Mouse (Mus musculus): ENCODE data around the gene Psma6. TPM values are rescaled to one million over a fixed set of nuclear protein-coding genes. Genes with fewer than 3 reads are reported as not detected.

Psma6 gene
- total and polyA plus RNA-seq, 3 experiments: 255 to 309 TPM; not detected in 1

- TF ChIP-seq SIN3A (IDR thresholded peaks at IDR 0.05; ENCODE audit: low read length): no peak
- TF ChIP-seq ELF1 (IDR thresholded peaks at IDR 0.05; ENCODE audit: low read depth, low read length): no peak
- H3K9ac ChIP-seq (ENCODE audit: control insufficient read depth, low read depth, low read length, poor library complexity, severe bottlenecking): no peak overlapping the region
- no peak overlapping the region for H3K27ac ChIP-seq (ENCODE audit: control insufficient read depth, low read depth, low read length)
- H3K9me3 ChIP-seq (replicated peaks; ENCODE audit: insufficient read depth, low read length): no peaks in the 10 kb centered on the region
- no peaks in the 10 kb centered on the region for H3K27me3 ChIP-seq (ENCODE audit: control insufficient read depth in 1 of 2, insufficient read depth in 2 of 2, low read length in 2 of 2)
- H3K36me3 ChIP-seq (ENCODE audit: control insufficient read depth in 1 of 2, insufficient read depth in 2 of 2, low read length in 2 of 2): no peaks in the 10 kb centered on the region
- DNase-seq (ENCODE audit: low read depth, low spot score): no peak
- no peaks in the 10 kb centered on the region for H3K79me2 ChIP-seq (ENCODE audit: control insufficient read depth, insufficient read depth, low read length, poor library complexity)
- peaks cover 0 to 5% of the 10 kb centered on the region in 2 experiments; a peak in 2 of 4 replicates for H3K4me1 ChIP-seq (ENCODE audit: control insufficient read depth in 1 of 2, insufficient read depth in 2 of 2, low read length in 2 of 2)
- H3K4me3 ChIP-seq (ENCODE audit: control insufficient read depth in 1 of 2, insufficient read depth in 1 of 2, low read depth in 2 of 2, low read length in 2 of 2): no peak overlapping the region
Observed at GRCm38 (mm10) chr12:55429201-55429600, 45.2 kb downstream of the Psma6 start.

- no peak overlapping the region for H3K9ac ChIP-seq (ENCODE audit: control insufficient read depth, low read depth, low read length, poor library complexity, severe bottlenecking)
- H3K4me1 ChIP-seq (ENCODE audit: control insufficient read depth in 1 of 2, insufficient read depth in 2 of 2, low read length in 2 of 2): peaks cover 0 to 5% of the 10 kb centered on the region in 2 experiments; a peak in 2 of 4 replicates
- no peak overlapping the region for H3K4me3 ChIP-seq (ENCODE audit: control insufficient read depth in 1 of 2, insufficient read depth in 1 of 2, low read depth in 2 of 2, low read length in 2 of 2)
- H3K27me3 ChIP-seq (ENCODE audit: control insufficient read depth in 1 of 2, insufficient read depth in 2 of 2, low read length in 2 of 2): no peaks in the 10 kb centered on the region
- no peak overlapping the region for H3K27ac ChIP-seq (ENCODE audit: control insufficient read depth, low read depth, low read length)
- no peaks in the 10 kb centered on the region for H3K36me3 ChIP-seq (ENCODE audit: control insufficient read depth in 1 of 2, insufficient read depth in 2 of 2, low read length in 2 of 2)
- no peaks in the 10 kb centered on the region for H3K79me2 ChIP-seq (ENCODE audit: control insufficient read depth, insufficient read depth, low read length, poor library complexity)
- H3K9me3 ChIP-seq (replicated peaks; ENCODE audit: insufficient read depth, low read length): no peaks in the 10 kb centered on the region
- DNase-seq (ENCODE audit: low read depth, low spot score): no peak
- TF ChIP-seq ZC3H11A (IDR thresholded peaks at IDR 0.05; ENCODE audit: low read depth, low read length) (no peak), SIN3A (IDR thresholded peaks at IDR 0.05; ENCODE audit: low read length) (no peak), USF2 (IDR thresholded peaks at IDR 0.05; ENCODE audit: borderline replicate concordance in 1 of 2, insufficient read depth in 1 of 2, low read depth in 1 of 2, low read length in 2 of 2) (no peak), MAX (IDR thresholded peaks at IDR 0.05; ENCODE audit: low read length) (no peak), ETS1 (IDR thresholded peaks at IDR 0.05; ENCODE audit: low read depth, low read length) (no peak), E2F4 (IDR thresholded peaks at IDR 0.05; ENCODE audit: borderline replicate concordance, low read depth, low read length) (no peak), MAFK (IDR thresholded peaks at IDR 0.05; ENCODE audit: borderline replicate concordance, low read depth, low read length) (no peak), NELFE (IDR thresholded peaks at IDR 0.05; ENCODE audit: low read depth, low read length) (no peak), HCFC1 (IDR thresholded peaks at IDR 0.05; ENCODE audit: low read depth, low read length) (no peak), TBP (IDR thresholded peaks at IDR 0.05; ENCODE audit: low read depth, low read length) (no peak), CTCF (IDR thresholded peaks at IDR 0.05 in 2 of 3, conservative IDR thresholded peaks at IDR 0.05 in 1 of 3; ENCODE audit: control insufficient read depth in 1 of 3, insufficient read depth in 1 of 3, low read depth in 2 of 3, low read length in 3 of 3, poor library complexity in 1 of 3, severe bottlenecking in 1 of 3) (no peak), GATA1 (IDR thresholded peaks at IDR 0.05; ENCODE audit: low read depth, low read length) (no peak), TAL1 (IDR thresholded peaks at IDR 0.05; ENCODE audit: low read length) (no peak), ZMIZ1 (IDR thresholded peaks at IDR 0.05; ENCODE audit: low read depth, low read length) (no peak), POLR2AphosphoS2 (IDR thresholded peaks at IDR 0.05; ENCODE audit: low read length) (no peak), TCF12 (IDR thresholded peaks at IDR 0.05; ENCODE audit: low read depth, low read length) (no peak), ZKSCAN1 (IDR thresholded peaks at IDR 0.05; ENCODE audit: low read depth, low read length) (no peak), SMC3 (IDR thresholded peaks at IDR 0.05; ENCODE audit: low read depth, low read length) (no peak), MAZ (IDR thresholded peaks at IDR 0.05; ENCODE audit: low read depth, low read length) (no peak), MXI1 (IDR thresholded peaks at IDR 0.05; ENCODE audit: low read depth, low read length) (no peak)
Observed at GRCm38 (mm10) chr12:55429956-55430355, 45.9 kb downstream of the Psma6 start.

Measured in MEL (cell line).